Mouse (Mus musculus): ENCODE data around the gene Snrpf.

DNA sequence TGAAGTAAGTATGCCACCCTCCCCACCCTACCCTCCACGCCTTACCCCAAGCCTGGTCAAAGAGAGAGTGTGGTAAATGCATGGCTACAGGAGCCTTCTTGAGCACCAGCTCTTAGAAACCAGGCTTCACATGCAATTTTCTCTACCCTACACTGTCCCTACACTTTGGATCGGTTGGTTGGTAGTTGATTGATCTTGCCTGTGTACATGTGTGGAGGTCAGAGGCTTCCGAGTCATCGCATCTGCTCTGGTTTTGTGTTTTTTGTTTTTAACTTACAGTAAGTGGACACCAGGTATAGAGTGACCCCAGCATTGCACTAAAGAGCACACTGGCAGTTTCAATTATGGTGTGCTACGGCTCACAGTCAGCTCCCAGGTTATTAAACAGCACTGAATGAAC, 45.3 kb downstream of the Snrpf start:
- TF ChIP-seq ZKSCAN1 (IDR thresholded peaks at IDR 0.05; ENCODE audit: borderline replicate concordance, low read depth, low read length) = no peak
- no peak for TF ChIP-seq POLR2A (IDR thresholded peaks at IDR 0.05; ENCODE audit: low read depth, low read length)
- no peak for TF ChIP-seq TCF12 (IDR thresholded peaks at IDR 0.05; ENCODE audit: low read depth, low read length)
- TF ChIP-seq TBP (conservative IDR thresholded peaks at IDR 0.05; ENCODE audit: low read depth, low read length) = no peak
- TF ChIP-seq MYC (IDR thresholded peaks at IDR 0.05; ENCODE audit: low read depth, low read length) = no peak
- no peak for TF ChIP-seq CTCF (conservative IDR thresholded peaks at IDR 0.05 in 1 of 2, IDR thresholded peaks at IDR 0.05 in 1 of 2; ENCODE audit: low read depth in 2 of 2, low read length in 2 of 2)
